Mouse (Mus musculus) kidney, embryonic 15.5 days (tissue): ENCODE data around the gene Tapt1. TPM values are rescaled to one million over a fixed set of nuclear protein-coding genes. Genes with fewer than 3 reads are reported as not detected.

Experiments
- ATAC-seq: fragments of 200-750 bp; cut with Nextera tagmentation; replicated peaks from 2 replicates; pipeline ENCODE4 v1.8.0; 2017; ENCODE audit warnings: moderate TSS enrichment; ENCODE audit not compliant: low FRiP score
- H3K27ac ChIP-seq: fragments of 300-500 bp; sonication (generic); 2 replicates; pipeline ENCODE4 v1.5.1; 2015; ENCODE audit warnings: mild to moderate bottlenecking, inconsistent platforms
- H3K27me3 ChIP-seq: fragments of 300-500 bp; sonication (generic); 2 replicates; pipeline ENCODE4 v1.6.1; 2015; ENCODE audit warnings: inconsistent platforms
- H3K36me3 ChIP-seq: fragments of 300-500 bp; sonication (generic); 2 replicates; pipeline ENCODE4 v1.6.1; 2015; ENCODE audit warnings: inconsistent platforms
- H3K4me1 ChIP-seq: fragments of 300-500 bp; sonication (generic); 2 replicates; pipeline ENCODE4 v1.6.1; 2015; ENCODE audit warnings: inconsistent platforms
- H3K4me2 ChIP-seq: fragments of 300-500 bp; sonication (generic); 2 replicates; pipeline ENCODE4 v1.6.1; 2015; ENCODE audit warnings: moderate library complexity, mild to moderate bottlenecking, inconsistent platforms
- H3K4me3 ChIP-seq: fragments of 300-500 bp; sonication (generic); replicated peaks from 2 replicates; pipeline ENCODE4 v1.5.1; 2015; ENCODE audit warnings: mild to moderate bottlenecking, inconsistent platforms
- H3K9ac ChIP-seq: fragments of 300-500 bp; sonication (generic); 2 replicates; pipeline ENCODE4 v1.6.1; 2015; ENCODE audit warnings: mild to moderate bottlenecking, inconsistent platforms
- H3K9me3 ChIP-seq: fragments of 300-500 bp; sonication (generic); replicated peaks from 2 replicates; pipeline ENCODE4 v1.6.1; 2016; ENCODE audit warnings: inconsistent platforms
- WGBS: fragments of 180-500 bp; shearing (Covaris S2); methylation state at CpG from one replicate; pipeline ENCODE4 v1.1.7; 2015; ENCODE audit warnings: mixed read lengths; 5-methylcytosine and 5-hydroxymethylcytosine counted together
- polyA plus RNA-seq: library from polyadenylated mRNA; unstranded; fragments of >200 nt; fragmentation: Nextera tagmentation; extraction: Ambion mirVana; gene quantifications from 2 replicates; pipeline ENCODE4 v1.2.1, GENCODE M21; 2015

Tapt1 gene
- polyA plus RNA-seq, 1 experiment from 2014 or later: 28.5 TPM

DNA sequence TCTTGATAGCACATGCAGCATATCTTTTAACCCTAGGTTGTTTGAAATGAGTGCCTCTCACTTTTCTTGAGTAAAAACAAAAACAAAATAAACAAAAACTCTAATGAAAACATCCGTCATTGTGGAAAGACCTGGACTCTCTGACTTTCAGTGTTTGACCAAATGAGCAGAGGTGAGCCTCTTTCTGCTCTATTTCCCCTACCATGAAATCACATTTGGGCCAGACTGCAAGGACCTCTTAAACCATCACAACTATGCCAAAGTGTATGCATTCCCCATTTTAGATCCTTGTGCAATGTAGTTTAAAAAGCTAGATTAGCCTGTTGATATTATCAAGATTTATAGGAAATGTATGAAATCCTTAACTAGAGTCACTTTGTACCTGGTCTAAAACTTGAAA lies 1.9 kb upstream of the Tapt1 start:
- no peaks in the 10 kb centered on the region for H3K36me3 ChIP-seq
- 43% methylated on average over 1 of the region's 1 CpGs for WGBS
- peaks cover 38% of the 10 kb centered on the region for H3K4me1 ChIP-seq
- 0 out of 2 replicates have a peak overlapping the region, but pooled peaks have one; percentile 76 for H3K4me2 ChIP-seq
- no peak overlapping the region for H3K27ac ChIP-seq
- H3K27me3 ChIP-seq: no peaks in the 10 kb centered on the region
- no peak overlapping the region for H3K4me3 ChIP-seq
- no peaks in the 10 kb centered on the region for H3K9me3 ChIP-seq
- H3K9ac ChIP-seq: no peak overlapping the region
- no peak for ATAC-seq

DNA sequence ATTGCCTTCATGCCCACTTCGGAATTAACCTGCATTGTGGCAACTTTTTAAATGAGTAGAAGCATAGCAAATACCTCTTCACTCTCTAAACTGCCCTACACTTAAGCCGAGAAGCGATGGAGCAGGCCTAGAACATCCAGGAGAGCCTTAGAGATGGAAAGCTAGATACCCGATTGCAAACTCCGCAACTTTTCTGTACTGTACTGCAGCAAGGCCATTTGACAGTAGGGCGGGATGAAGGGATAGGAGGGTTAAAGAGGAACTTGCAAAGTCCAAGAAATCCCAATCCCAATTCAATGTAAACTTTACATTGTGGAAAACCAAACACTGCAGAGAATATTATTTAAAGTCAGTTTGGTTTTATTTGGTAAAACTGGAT lies 1.0 kb upstream of the Tapt1 start:
- Histone ChIP-seq H3K27ac (peak overlapping the region; percentile 92), H3K27me3 (no peaks in the 10 kb centered on the region), H3K9me3 (no peaks in the 10 kb centered on the region), H3K4me3 (peak overlapping the region; percentile 97), H3K9ac (peak overlapping the region; percentile 95), H3K4me2 (peak overlapping the region; percentile 76), H3K36me3 (no peaks in the 10 kb centered on the region), H3K4me1 (peaks cover 38% of the 10 kb centered on the region)
- no peak for ATAC-seq
- WGBS: 4% methylated on average over 6 of the region's 6 CpGs

DNA sequence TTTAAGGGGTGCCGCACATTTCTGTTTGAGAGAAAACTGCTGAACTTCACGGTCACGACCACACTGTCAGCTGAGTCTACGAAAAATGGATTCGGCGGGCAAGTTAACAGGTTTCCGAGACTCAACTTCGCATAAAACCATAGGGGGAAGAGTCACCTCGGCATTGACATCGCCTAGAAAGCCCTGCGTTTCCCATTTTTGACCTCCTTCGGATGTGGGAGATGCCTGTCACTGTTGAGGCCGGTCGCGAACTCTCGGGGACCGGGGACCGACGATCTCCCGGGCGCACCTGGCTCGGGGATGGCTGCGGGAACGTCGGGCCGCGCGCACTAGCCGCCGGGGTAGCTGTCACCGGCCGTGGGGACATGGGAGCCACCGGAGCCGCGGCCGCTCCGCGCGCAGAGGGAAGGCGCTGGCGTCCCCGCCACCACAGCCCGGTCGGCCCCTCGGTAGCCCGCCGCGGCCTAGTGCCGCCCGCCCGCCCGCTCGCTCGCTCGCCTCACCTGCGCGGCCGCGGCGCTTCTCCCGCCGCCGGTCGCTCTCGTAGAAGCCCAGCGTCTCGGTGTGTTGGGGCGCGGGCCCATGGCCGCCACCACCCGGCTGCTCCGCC lies 410 bp downstream of the Tapt1 start:
- Histone ChIP-seq H3K4me3 (peak overlapping the region; percentile 97), H3K4me2 (peak overlapping the region; percentile 76), H3K9ac (peak overlapping the region; percentile 95), H3K27me3 (no peaks in the 10 kb centered on the region), H3K27ac (peak overlapping the region; percentile 92), H3K4me1 (peaks cover 38% of the 10 kb centered on the region), H3K36me3 (no peaks in the 10 kb centered on the region), H3K9me3 (no peaks in the 10 kb centered on the region)
- WGBS: under 1% methylated on average over 53 of the region's 72 CpGs
- peak; percentile 82 for ATAC-seq

DNA sequence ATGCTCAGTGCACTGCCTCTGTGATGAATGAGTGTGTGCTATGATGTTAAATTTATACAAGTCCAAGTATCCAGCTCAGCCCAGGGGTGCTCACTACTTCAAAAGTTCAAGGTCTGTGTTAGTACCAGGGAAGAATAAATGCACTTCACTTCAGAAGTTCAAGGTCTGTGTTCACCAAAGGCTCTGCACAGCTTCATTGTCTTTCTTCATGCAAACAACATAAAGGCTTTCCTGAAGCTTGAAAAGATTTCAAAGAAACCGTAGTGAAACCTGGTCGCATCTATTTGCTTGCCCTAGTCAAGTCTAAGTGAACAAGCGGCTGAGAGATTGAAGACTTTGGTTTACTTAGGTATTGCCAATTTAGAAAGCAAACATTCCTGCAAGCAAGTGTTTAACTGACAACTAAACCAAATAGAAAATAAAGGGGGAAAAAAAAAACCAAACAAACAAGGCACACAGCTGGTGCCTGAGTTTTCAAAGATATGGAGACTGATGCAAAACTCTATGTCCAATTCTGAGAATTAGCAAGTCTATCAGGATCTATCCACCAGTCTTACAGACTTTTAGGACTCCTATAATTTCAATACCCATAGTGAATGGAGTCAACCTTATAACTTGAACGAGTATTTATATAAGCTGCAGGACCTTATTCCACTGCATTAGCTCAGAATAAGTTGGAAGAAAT lies 1.4 kb downstream of the Tapt1 start:
- Histone ChIP-seq H3K4me2 (peak overlapping the region; percentile 76), H3K27ac (no peak overlapping the region), H3K36me3 (no peaks in the 10 kb centered on the region), H3K9me3 (no peaks in the 10 kb centered on the region), H3K9ac (0 out of 2 replicates have a peak overlapping the region, but pooled peaks have one; percentile 95), H3K4me3 (peak overlapping the region; percentile 97), H3K4me1 (peaks cover 38% of the 10 kb centered on the region), H3K27me3 (no peaks in the 10 kb centered on the region)
- no peak for ATAC-seq
- 77% methylated on average over 4 of the region's 4 CpGs for WGBS

- H3K9me3 ChIP-seq: no peaks in the 10 kb centered on the region
- H3K27me3 ChIP-seq: no peaks in the 10 kb centered on the region
- WGBS: 17% methylated on average over 6 of the region's 6 CpGs
- H3K36me3 ChIP-seq: no peaks in the 10 kb centered on the region
- no peak overlapping the region for H3K27ac ChIP-seq
- H3K4me3 ChIP-seq: peak overlapping the region; percentile 97; the same call in 1 of the 2 replicates
- H3K4me2 ChIP-seq: peak overlapping the region; percentile 76
- no peak overlapping the region for H3K9ac ChIP-seq
- H3K4me1 ChIP-seq: peaks cover 36% of the 10 kb centered on the region
- no peak for ATAC-seq
Measured at GRCm38 (mm10) chr5:44224251-44224650, 2.2 kb downstream of the Tapt1 start.

- Histone ChIP-seq H3K27ac (no peak overlapping the region), H3K9ac (no peak overlapping the region), H3K4me2 (no peak overlapping the region), H3K27me3 (no peaks in the 10 kb centered on the region), H3K4me1 (peaks cover 28% of the 10 kb centered on the region), H3K4me3 (no peak overlapping the region), H3K36me3 (no peaks in the 10 kb centered on the region), H3K9me3 (no peaks in the 10 kb centered on the region)
- 88% methylated on average over 16 of the region's 16 CpGs for WGBS
- no peak for ATAC-seq
Measured at GRCm38 (mm10) chr5:44223341-44223881, 3.0 kb downstream of the Tapt1 start.

GRCm38 (mm10) chr5:44220430-44220829 lies 6.0 kb downstream of the Tapt1 start:
- H3K27ac ChIP-seq: no peak overlapping the region
- 80% methylated on average over 7 of the region's 7 CpGs for WGBS

DNA sequence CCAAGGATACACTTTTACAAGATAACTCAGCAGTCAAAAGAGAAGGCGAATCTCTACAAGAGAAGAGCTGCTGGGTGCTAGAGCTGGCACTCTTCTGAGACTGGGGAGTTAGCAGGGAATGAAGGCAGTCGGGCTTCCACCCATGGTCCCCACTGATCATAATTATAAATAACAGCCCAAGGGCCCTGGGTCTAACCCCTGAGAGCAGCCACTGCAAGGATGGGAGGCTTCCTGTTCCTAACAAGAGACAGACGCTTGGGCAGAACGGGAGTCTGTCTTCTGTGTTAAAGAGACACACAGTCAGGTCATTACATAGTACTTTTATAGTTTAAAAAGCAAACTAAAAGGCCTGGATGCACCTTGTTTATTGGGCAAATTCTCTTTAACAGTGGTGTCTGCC lies 6.6 kb downstream of the Tapt1 start:
- peaks cover 13% of the 10 kb centered on the region for H3K36me3 ChIP-seq
- no peak overlapping the region for H3K4me2 ChIP-seq
- 62% methylated on average over 4 of the region's 4 CpGs for WGBS
- no peak overlapping the region for H3K9ac ChIP-seq
- H3K4me1 ChIP-seq: peaks cover 11% of the 10 kb centered on the region
- no peaks in the 10 kb centered on the region for H3K27me3 ChIP-seq
- ATAC-seq: no peak
- no peak overlapping the region for H3K4me3 ChIP-seq
- H3K27ac ChIP-seq: no peak overlapping the region
- no peaks in the 10 kb centered on the region for H3K9me3 ChIP-seq

More at GRCm38 (mm10) chr5:44220430-44220829, 6.0 kb downstream of the Tapt1 start:
- H3K4me1 ChIP-seq: peaks cover 17% of the 10 kb centered on the region
- no peaks in the 10 kb centered on the region for H3K9me3 ChIP-seq
- no peak overlapping the region for H3K9ac ChIP-seq
- no peaks in the 10 kb centered on the region for H3K27me3 ChIP-seq
- no peak overlapping the region for H3K4me3 ChIP-seq
- peaks cover 7% of the 10 kb centered on the region; the same call in 1 of the 2 replicates for H3K36me3 ChIP-seq
- no peak overlapping the region for H3K4me2 ChIP-seq
- ATAC-seq: no peak

DNA sequence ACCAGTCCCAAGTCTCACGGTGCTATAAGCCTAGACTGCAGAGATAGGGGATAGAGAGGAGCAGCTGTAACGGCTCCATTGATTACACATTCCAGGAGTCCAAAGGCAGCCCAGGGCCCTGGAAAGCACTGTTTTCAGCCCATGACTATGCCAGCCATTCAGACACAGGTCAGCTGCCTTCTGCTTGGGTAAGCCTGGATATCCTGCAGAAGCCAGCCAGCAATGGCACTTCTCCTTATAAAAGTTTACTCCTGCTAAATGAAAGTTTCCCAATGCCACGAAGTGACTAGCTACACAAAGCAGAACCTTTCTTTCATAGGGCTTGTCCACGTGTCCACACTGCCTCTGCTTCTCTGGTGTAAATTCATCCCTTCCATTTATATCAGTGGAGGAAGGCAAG lies 7.9 kb downstream of the Tapt1 start:
- Histone ChIP-seq H3K36me3 (peaks cover 14% of the 10 kb centered on the region), H3K9ac (no peak overlapping the region), H3K27me3 (no peaks in the 10 kb centered on the region), H3K27ac (no peak overlapping the region), H3K9me3 (no peaks in the 10 kb centered on the region), H3K4me3 (no peak overlapping the region), H3K4me1 (0 out of 2 replicates have a peak, but pooled peaks cover 2% of the 10 kb centered on the region), H3K4me2 (no peak overlapping the region)
- no peak for ATAC-seq
- WGBS: 87% methylated on average over 4 of the region's 4 CpGs

DNA sequence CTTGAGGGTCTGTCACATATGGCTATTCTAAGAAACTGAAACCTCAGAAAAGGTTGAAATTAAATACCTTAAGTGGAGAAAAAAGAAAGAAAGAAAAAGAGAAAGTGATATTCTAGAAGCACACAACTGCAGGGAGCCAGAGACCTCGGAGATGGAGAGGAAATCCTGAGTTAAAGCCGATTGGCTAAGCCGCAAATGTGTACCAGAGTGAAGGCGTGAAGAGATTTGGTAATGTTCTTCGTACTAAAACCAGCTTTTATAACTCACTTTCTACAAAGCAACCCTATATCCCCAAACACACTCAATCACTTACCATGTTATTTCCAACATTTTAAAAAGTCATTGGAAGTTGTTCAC lies 8.8 kb downstream of the Tapt1 start:
- no peak for ATAC-seq
- no peak overlapping the region for H3K9ac ChIP-seq
- WGBS: 50% methylated on average over 5 of the region's 5 CpGs

DNA sequence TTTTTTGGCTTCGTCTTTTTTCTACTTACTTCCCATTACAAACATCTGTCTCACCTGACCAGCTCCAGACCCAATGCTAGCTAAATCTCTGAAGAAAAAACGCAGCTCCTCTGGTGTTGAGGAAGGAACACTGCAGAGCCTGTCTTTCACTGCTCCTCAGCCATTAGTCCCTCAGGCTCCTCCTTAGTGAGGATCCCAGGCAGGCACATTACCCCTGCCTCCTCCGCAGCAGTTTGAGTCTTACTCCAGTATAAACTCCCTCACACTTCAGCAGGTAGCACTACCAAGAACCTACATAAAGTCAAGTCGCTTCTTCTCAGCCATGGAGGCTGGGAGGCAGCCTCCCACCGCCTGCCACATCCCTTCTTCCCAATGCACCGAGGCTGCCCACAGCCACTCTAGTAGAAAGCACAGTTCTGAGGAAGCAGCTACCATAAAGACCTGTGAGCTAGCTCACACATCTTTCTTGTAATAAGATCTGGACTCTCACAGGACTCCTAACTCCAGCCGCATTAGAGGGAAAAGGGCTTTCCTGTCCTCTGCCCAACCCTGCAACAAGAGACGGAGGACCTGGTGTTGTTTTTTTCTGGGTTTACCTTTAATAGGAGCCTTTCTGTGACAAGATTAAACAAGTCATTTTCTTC lies 9.3 kb downstream of the Tapt1 start:
- 47% methylated on average over 8 of the region's 8 CpGs for WGBS
- peaks cover 17% of the 10 kb centered on the region for H3K36me3 ChIP-seq

More for the DNA sequence above, 8.8 kb downstream of the Tapt1 start:
- H3K36me3 ChIP-seq: peaks cover 14% of the 10 kb centered on the region
- no peak overlapping the region for H3K4me2 ChIP-seq
- H3K9me3 ChIP-seq: no peaks in the 10 kb centered on the region
- 0 out of 2 replicates have a peak, but pooled peaks cover 2% of the 10 kb centered on the region for H3K4me1 ChIP-seq
- H3K27me3 ChIP-seq: no peaks in the 10 kb centered on the region
- H3K4me3 ChIP-seq: no peak overlapping the region
- no peak overlapping the region for H3K27ac ChIP-seq

DNA sequence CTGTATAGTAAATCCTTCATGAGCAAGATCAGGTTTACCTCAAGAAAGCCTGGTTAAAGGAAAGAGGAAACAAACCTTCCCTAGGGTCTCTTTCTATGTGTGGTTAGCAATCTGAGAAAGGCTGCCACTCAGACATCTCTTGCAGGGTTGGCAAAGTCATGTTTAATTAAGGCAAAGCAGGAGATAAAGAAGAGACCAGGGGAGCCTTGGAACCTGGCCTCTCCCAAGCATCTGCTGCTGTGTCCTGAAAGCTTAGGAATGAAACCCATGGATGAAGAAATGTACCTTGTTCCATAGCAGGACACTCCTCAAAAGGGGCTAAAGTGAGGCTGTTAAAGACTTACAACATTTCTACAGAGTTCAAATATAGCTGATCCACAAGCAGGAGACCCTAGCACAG lies 11.3 kb downstream of the Tapt1 start:
- Histone ChIP-seq H3K4me1 (0 out of 2 replicates have a peak, but pooled peaks cover 2% of the 10 kb centered on the region), H3K4me2 (no peak overlapping the region), H3K36me3 (peaks cover 36% of the 10 kb centered on the region), H3K9ac (no peak overlapping the region), H3K27me3 (no peaks in the 10 kb centered on the region), H3K4me3 (no peak overlapping the region), H3K9me3 (no peaks in the 10 kb centered on the region), H3K27ac (no peak overlapping the region)
- ATAC-seq: no peak

More for the DNA sequence above, 9.3 kb downstream of the Tapt1 start:
- Histone ChIP-seq H3K27me3 (no peaks in the 10 kb centered on the region), H3K9me3 (no peaks in the 10 kb centered on the region), H3K9ac (no peak overlapping the region), H3K4me3 (no peak overlapping the region), H3K27ac (peak overlapping the region; percentile 80), H3K4me2 (no peak overlapping the region), H3K4me1 (0 out of 2 replicates have a peak, but pooled peaks cover 2% of the 10 kb centered on the region)
- ATAC-seq: peak; percentile 80
